Mouse (Mus musculus) stomach, postnatal 0 days (tissue): ENCODE measurements around the gene Bcl3. TPM values are rescaled to one million over a fixed set of nuclear protein-coding genes. Genes with fewer than 3 reads are reported as not detected.
A peak's percentile ranks its signal among the peaks of the same experiment; 100 is the strongest.
"Not testable (repeated sequence)": the region's sequence is repeated elsewhere in the genome, so short reads cannot be mapped to it uniquely, and the experiment has no call there.

Experiments
- ATAC-seq: fragments of 200-750 bp; cut with Nextera tagmentation; 2 replicates; pipeline ENCODE4 v1.8.0; 2017; ENCODE audit not compliant: low FRiP score, low TSS enrichment
- DNase-seq: peaks from one replicate; pipeline ENCODE4 v3.0.0-alpha.2; 2016; ENCODE audit warnings: low spot score
- H3K27ac ChIP-seq: fragments of 300-500 bp; sonication (generic); replicated peaks from 2 replicates; pipeline ENCODE4 v1.5.1; 2014; ENCODE audit warnings: mild to moderate bottlenecking, control low read depth
- H3K27me3 ChIP-seq: fragments of 300-500 bp; sonication (generic); 2 replicates; pipeline ENCODE4 v1.6.1; 2014; ENCODE audit warnings: low read length; ENCODE audit not compliant: control insufficient read depth, insufficient read depth
- H3K36me3 ChIP-seq: fragments of 300-500 bp; sonication (generic); 2 replicates; pipeline ENCODE4 v1.6.1; 2014; ENCODE audit warnings: low read length, mixed read lengths; ENCODE audit not compliant: control insufficient read depth, insufficient read depth
- H3K4me1 ChIP-seq: fragments of 300-500 bp; sonication (generic); replicated peaks from 2 replicates; pipeline ENCODE4 v1.6.1; 2014; ENCODE audit warnings: antibody characterized with exemption; ENCODE audit not compliant: control insufficient read depth, insufficient read depth
- H3K4me2 ChIP-seq: fragments of 300-500 bp; sonication (generic); replicated peaks from 2 replicates; pipeline ENCODE4 v1.6.1; 2014; ENCODE audit warnings: low read depth, mild to moderate bottlenecking, control low read depth, moderate library complexity
- H3K4me3 ChIP-seq: fragments of 300-500 bp; sonication (generic); 2 replicates; pipeline ENCODE4 v1.5.1; 2014; ENCODE audit warnings: low read depth, low read length, control low read depth
- H3K9ac ChIP-seq: fragments of 300-500 bp; sonication (generic); 2 replicates; pipeline ENCODE4 v1.6.1; 2014; ENCODE audit warnings: mild to moderate bottlenecking, low read length, control low read depth, mixed read lengths
- H3K9me3 ChIP-seq: fragments of 300-500 bp; sonication (generic); 2 replicates; pipeline ENCODE4 v1.6.1; 2016; ENCODE audit warnings: low read length; ENCODE audit not compliant: control insufficient read depth
- CTCF ChIP-seq: IDR thresholded peaks from 2 replicates; pipeline ENCODE4 v1.5.1; 2016; ENCODE audit warnings: antibody characterized with exemption, low read depth, mild to moderate bottlenecking, moderate library complexity
- EP300 ChIP-seq: optimal IDR thresholded peaks from 2 replicates; pipeline ENCODE3; 2016; ENCODE audit warnings: antibody characterized with exemption
- WGBS: fragments of 180-500 bp; shearing (Covaris S2); extraction: QIAGEN DNeasy Blood & Tissue Kit; methylation state at CpG from one replicate; pipeline ENCODE4 v1.1.7; 2014; 5-methylcytosine and 5-hydroxymethylcytosine counted together
- polyA plus RNA-seq: library from polyadenylated mRNA; unstranded; fragments of >200 nt; fragmentation: Nextera tagmentation; extraction: Ambion mirVana; gene quantifications from 2 replicates; pipeline ENCODE4 v1.2.1, GENCODE M21; 2015

Bcl3 gene
- polyA plus RNA-seq, 1 experiment from 2014 or later: 9.1 TPM

GRCm38 (mm10) chr7:19795236-19795635 lies 27.3 kb downstream of the Bcl3 start:
- H3K4me3 ChIP-seq: no peak overlapping the region
- no peaks in the 10 kb centered on the region for H3K36me3 ChIP-seq
- no peaks in the 10 kb centered on the region for H3K4me1 ChIP-seq
- DNase-seq (no peak), ATAC-seq (no peak)
- TF ChIP-seq CTCF: no peak
- TF ChIP-seq EP300: no peak
- 0 out of 2 replicates have a peak overlapping the region, but pooled peaks have one; percentile 14 for H3K4me2 ChIP-seq
- no peaks in the 10 kb centered on the region for H3K9me3 ChIP-seq
- no peak overlapping the region for H3K9ac ChIP-seq
- H3K27ac ChIP-seq: no peak overlapping the region
- 63% methylated on average over 2 of the region's 2 CpGs for WGBS
- no peaks in the 10 kb centered on the region for H3K27me3 ChIP-seq

GRCm38 (mm10) chr7:19792701-19793630 lies 29.6 kb downstream of the Bcl3 start:
- H3K36me3 ChIP-seq: no peaks in the 10 kb centered on the region
- TF ChIP-seq EP300 (no peak), CTCF (no peak)
- ATAC-seq: peak; percentile 15
- no peak overlapping the region for H3K4me2 ChIP-seq
- H3K9ac ChIP-seq: no peak overlapping the region
- WGBS: 67% methylated on average over 19 of the region's 19 CpGs
- no peak overlapping the region for H3K4me3 ChIP-seq
- H3K27me3 ChIP-seq: no peaks in the 10 kb centered on the region
- H3K27ac ChIP-seq: 0 out of 2 replicates have a peak overlapping the region, but pooled peaks have one; percentile 45
- DNase-seq: peak; percentile 64
- H3K9me3 ChIP-seq: no peaks in the 10 kb centered on the region
- H3K4me1 ChIP-seq: no peaks in the 10 kb centered on the region; the same call in 1 of the 2 replicates

- not testable (repeated sequence) for H3K4me3 ChIP-seq
These were observed 31.1 kb downstream of the Bcl3 start for GRCm38 (mm10) chr7:19791504-19791903.

GRCm38 (mm10) chr7:19789904-19790347 lies 32.6 kb downstream of the Bcl3 start:
- Histone ChIP-seq H3K9me3 (no peaks in the 10 kb centered on the region), H3K4me1 (no peaks in the 10 kb centered on the region; the same call in 1 of the 2 replicates), H3K36me3 (no peaks in the 10 kb centered on the region), H3K4me3 (peak overlapping the region; percentile 26), H3K9ac (0 out of 2 replicates have a peak overlapping the region, but pooled peaks have one; percentile 27), H3K27me3 (no peaks in the 10 kb centered on the region), H3K4me2 (peak overlapping the region; percentile 55), H3K27ac (0 out of 2 replicates have a peak overlapping the region, but pooled peaks have one; percentile 13)
- ATAC-seq (peak; percentile 56), DNase-seq (peak; percentile 95)
- 3% methylated on average over 19 of the region's 19 CpGs for WGBS
- TF ChIP-seq CTCF (peak; percentile 96), EP300 (no peak)

More at GRCm38 (mm10) chr7:19791504-19791903, 31.1 kb downstream of the Bcl3 start:
- not testable (repeated sequence) for H3K9me3 ChIP-seq, ATAC-seq, H3K27me3 ChIP-seq, H3K4me2 ChIP-seq, H3K36me3 ChIP-seq, H3K9ac ChIP-seq, DNase-seq, H3K27ac ChIP-seq, H3K4me1 ChIP-seq
- WGBS: 81% methylated on average over 2 of the region's 2 CpGs

GRCm38 (mm10) chr7:19785874-19786458 lies 36.6 kb downstream of the Bcl3 start:
- Histone ChIP-seq H3K4me2 (no peak overlapping the region), H3K9ac (no peak overlapping the region), H3K4me1 (no peaks in the 10 kb centered on the region; the same call in 1 of the 2 replicates), H3K9me3 (no peaks in the 10 kb centered on the region), H3K27ac (no peak overlapping the region), H3K36me3 (no peaks in the 10 kb centered on the region), H3K27me3 (no peaks in the 10 kb centered on the region), H3K4me3 (no peak overlapping the region)
- ATAC-seq (no peak), DNase-seq (no peak)
- no peak for TF ChIP-seq EP300
- TF ChIP-seq CTCF: no peak
- 41% methylated on average over 12 of the region's 12 CpGs for WGBS
